Mouse (Mus musculus): ENCODE measurements at regions not wholly inside any gene's neighbourhood (a gene's known extent, or its start where the extent isn't known, plus 50 kb on each side); places are given as distances from the start of the nearest gene placed in this dataset.

GRCm38 (mm10) chr1:4687605-4688004, 120.1 kb upstream of the Gm37988 start:
- TF ChIP-seq CTCF (IDR thresholded peaks at IDR 0.05; ENCODE audit: low read depth) (no peak), EP300 (IDR thresholded peaks at IDR 0.05; ENCODE audit: low read depth) (no peak)
